Mouse (Mus musculus): ENCODE results near the gene Ccr7. TPM values are rescaled to one million over a fixed set of nuclear protein-coding genes. Genes with fewer than 3 reads are reported as not detected.

The Ccr7 gene
- total RNA-seq, 2 experiments from 2014 or later, result not detected

GRCm38 (mm10) chr11:99141600-99141999 is 13.3 kb downstream of the Ccr7 start:
- peak; percentile 72 for ATAC-seq (replicated peaks; ENCODE audit: poor library complexity, severe bottlenecking)

- no peak for ATAC-seq (replicated peaks; ENCODE audit: poor library complexity, severe bottlenecking)
Measured at GRCm38 (mm10) chr11:99138976-99139375, 15.9 kb downstream of the Ccr7 start.

DNA sequence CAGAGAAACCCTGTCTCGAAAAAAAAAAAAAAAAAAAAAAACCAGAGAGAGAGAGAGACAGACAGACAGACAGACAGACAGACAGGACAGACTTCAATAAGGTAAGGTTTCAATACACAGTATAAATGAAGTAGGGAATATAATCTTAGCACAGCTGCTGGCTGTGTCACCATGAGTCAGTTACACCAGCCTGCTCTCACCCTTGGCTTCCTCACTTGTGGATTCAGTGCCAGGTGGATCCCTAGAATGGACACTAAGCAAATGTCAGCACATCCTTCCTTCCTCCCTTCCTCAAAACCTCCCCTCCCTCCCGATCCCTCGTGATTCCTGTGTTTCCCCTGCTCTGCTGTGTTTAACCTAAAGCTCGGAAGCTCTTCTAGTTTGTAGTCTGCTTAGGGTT is 17.5 kb downstream of the Ccr7 start:
- ATAC-seq (replicated peaks; ENCODE audit: poor library complexity, severe bottlenecking), result no peak

DNA sequence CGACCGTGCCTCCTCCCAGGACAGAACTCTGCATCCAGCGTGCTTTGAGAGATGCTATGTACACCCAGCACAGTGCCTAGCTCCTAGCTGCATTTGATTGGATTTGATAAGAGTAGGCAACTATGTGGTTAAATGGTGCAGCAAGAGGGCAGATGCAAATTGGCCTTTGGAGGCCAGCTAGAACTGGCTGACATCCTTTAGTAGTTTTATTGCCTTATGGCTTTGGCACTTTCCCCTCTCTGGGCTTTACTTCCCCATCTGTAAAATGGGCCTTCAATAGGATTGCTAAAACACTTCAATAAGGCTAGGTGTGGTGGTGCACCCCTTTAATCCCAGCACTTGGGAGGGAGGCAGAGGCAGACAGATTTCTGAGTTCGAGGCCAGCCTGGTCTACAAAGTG is 17.9 kb downstream of the Ccr7 start:
- ATAC-seq (replicated peaks; ENCODE audit: poor library complexity, severe bottlenecking), result no peak

DNA sequence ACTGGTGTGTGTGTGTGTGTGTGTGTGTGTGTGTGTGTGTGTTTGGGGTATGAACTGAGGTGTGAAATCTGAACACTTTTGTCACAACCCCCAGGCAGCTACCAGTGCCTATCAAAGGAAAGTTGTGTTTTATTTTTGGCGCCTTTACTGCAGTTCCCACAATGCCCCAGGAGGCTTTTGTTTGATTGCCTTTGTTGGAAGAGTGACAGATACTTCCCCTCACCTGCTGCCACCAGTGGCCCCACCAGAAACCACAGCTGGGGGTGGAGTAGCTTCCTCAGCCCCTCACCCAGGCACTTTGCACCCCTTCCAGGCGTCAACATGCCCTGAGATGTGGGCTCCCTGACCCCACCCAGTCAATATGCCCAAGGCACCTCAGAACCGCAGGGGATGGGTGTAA is 18.5 kb downstream of the Ccr7 start:
- ATAC-seq (replicated peaks; ENCODE audit: poor library complexity, severe bottlenecking), result no peak

- no peak for ATAC-seq (replicated peaks; ENCODE audit: poor library complexity, severe bottlenecking)
Measured at GRCm38 (mm10) chr11:99135047-99135440, 19.8 kb downstream of the Ccr7 start.

DNA sequence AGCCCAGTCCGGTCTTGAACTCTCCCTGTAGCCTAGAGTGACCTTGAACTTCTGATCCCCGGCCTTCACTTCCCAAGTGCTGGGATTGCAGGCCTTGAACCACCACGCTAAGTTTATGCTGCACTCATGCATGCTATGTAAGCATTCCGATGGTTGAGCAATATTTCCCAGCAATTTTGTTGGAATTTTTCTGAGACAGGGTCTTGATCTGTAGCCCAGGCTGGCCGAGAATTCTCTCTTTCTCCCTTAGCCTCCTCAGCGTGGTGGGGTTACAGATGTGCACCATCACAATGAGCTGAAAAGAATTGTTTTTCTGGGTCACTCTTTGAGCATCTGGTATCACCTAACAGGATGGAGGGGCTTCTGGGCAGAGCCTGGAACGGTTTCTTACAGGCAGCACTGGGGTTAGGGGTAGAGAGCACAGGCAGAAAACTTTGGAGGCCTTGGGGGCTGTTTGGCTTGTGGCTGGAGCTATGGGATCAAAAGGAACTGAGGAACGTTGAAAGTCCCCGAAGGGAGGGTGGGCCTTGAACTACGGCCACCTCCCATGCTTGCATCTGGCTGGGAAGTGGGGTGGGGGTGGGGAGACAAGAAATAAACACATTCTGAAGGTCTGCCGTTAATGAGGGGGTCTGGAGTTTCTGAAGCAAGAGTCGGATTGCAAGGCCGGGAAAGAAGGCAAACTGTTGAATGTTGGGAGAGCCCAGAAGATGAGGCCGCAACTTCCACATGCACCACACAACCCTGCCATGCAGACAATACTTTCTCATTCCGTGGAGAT is 20.4 kb downstream of the Ccr7 start:
- no peak for ATAC-seq (replicated peaks; ENCODE audit: poor library complexity, severe bottlenecking)

DNA sequence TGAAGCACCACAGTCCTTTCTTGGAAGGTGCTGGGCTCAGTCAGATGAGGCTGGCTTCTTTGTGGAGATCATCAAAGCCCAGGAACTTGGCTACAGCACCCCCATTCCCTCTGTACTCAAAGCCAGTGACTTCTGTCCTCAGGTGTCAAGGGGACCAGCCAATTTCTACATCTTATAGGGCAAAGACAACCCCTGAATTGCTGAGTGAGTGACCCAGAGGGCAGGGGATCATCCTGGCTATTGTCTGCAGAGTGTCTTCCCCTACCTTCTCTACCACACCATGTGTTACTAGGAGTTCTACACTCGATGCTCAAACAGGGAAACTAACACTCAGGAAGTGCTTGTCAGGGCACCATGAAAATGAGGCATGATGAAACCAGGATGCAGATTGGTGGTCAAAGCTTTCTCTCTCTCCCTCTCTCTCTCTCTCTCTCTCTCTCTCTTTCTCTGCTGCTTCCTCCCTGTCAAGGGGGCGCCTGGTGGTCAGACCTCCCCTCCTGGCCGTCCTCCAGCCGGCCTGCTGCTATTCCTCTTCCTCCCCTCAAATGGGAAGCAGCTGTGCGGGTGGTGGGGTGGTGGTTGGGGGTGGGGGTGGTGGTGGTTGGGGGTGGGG is 21.5 kb downstream of the Ccr7 start:
- peak; percentile 81 for ATAC-seq (replicated peaks; ENCODE audit: poor library complexity, severe bottlenecking)

DNA sequence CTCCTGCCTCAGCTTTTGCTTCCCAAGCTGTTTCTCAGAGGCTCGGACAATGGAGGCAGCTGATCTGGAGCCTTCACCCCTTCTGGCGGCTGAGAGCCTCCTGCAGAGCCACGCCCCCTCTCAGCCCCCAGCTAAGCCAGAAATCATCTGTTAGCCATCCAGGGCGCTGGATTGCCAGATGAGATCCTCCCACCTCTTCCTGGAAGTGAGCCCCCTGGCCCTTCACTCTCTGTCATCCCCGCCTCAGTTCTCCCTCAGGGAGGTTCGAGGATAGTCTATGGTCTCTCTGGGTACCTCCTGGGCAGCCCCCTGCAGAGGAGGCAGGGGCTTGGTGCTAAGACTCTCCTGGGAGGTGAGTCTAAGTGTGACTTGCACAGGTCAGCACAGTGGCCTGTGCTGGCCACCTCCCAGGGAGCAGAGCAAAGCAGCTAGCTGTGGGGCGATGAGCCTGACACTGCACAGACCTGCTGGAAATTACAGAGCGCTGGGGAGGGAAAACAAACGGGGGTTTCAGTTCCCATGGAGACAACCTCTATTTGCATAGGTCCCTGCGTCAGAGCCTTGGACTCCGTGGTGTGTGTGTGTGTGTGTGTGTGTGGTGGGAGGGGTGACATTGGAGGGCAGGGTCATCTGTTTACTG is 22.7 kb downstream of the Ccr7 start:
- peak; percentile 63 for ATAC-seq (replicated peaks; ENCODE audit: poor library complexity, severe bottlenecking)

- ATAC-seq (replicated peaks; ENCODE audit: poor library complexity, severe bottlenecking), result no peak
Measured at GRCm38 (mm10) chr11:99131463-99131840, 23.4 kb downstream of the Ccr7 start.

DNA sequence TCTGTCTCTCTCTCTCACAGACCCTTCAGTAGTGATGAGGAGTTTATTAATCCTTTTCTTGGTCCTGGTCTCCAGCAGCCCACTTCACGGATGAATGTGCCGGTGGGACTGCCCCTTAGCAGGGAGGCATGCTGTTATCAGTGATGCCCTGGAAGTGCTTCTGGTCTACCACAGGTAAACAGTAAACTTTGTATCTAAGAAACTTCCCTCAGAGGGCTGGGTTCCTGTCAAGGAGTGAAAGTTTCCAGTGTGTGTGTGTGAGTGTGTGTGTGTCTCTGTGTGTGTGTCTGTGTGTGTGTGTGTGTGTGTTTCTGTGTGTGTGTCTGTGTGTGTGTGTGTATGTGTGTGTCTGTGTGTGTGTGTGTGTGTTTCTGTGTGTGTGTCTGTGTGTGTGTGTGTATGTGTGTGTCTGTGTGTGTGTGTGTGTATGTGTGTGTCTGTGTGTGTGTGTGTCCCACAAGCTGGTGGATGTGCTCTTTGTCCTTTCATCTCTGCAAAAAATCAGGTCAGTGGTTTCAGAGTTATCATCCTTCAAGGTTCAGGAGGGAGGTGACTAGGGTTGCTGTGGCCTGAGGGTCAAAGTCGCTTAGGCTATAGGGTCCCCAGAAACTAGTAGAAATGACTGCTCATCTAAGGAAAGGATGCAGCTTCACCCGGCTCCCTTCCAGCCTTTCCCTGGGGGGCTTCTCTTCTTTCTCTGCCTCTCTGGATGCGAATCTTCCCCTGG is 24.0 kb downstream of the Ccr7 start:
- no peak for ATAC-seq (replicated peaks; ENCODE audit: poor library complexity, severe bottlenecking)

- ATAC-seq (replicated peaks; ENCODE audit: poor library complexity, severe bottlenecking), result no peak
Measured at GRCm38 (mm10) chr11:99129287-99129686, 25.6 kb downstream of the Ccr7 start.

DNA sequence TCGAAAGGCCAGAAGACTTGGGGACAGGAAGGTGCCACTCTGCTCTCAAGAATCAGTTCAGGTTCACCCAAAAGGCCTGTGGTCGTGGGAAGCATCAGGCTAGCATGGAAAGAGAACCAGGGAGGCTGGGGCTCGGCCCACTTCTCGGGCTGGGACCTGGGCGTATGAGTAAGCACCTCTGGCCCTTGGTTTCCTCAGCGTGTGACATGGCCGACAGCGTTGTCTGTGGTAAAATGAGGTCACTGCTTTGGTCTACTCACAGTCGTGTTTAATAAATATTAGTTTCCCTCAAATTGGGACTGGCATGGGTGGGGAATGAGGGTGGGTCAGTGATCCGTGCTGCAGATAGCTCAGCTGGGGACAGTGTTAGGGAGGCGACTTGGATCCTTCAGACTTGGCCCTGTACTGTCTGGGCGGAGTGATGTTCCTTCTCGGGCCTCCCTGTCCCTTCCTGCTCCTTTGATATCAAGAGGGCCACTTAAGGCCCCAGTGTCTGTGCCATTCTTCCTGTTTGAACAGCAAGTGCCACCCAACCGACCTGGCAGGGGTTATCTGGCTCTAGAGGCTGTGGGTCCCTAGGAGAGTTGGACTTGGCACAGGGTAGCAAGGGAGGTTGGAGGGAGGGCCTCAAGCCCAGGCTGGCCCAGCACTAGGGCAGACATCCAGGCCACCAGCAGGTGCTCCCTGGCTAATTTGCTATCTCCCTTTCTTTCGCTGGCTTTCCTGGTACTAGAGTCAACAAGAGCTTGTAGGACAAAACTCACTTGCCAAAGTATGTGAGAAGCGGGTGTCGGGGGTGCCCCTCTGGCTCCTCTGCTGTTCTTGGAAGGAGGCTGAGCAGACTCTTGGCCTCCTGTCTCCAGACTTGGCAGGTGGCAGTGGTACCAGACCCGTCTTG is 26.8 kb downstream of the Ccr7 start:
- no peak for ATAC-seq (replicated peaks; ENCODE audit: poor library complexity, severe bottlenecking)

DNA sequence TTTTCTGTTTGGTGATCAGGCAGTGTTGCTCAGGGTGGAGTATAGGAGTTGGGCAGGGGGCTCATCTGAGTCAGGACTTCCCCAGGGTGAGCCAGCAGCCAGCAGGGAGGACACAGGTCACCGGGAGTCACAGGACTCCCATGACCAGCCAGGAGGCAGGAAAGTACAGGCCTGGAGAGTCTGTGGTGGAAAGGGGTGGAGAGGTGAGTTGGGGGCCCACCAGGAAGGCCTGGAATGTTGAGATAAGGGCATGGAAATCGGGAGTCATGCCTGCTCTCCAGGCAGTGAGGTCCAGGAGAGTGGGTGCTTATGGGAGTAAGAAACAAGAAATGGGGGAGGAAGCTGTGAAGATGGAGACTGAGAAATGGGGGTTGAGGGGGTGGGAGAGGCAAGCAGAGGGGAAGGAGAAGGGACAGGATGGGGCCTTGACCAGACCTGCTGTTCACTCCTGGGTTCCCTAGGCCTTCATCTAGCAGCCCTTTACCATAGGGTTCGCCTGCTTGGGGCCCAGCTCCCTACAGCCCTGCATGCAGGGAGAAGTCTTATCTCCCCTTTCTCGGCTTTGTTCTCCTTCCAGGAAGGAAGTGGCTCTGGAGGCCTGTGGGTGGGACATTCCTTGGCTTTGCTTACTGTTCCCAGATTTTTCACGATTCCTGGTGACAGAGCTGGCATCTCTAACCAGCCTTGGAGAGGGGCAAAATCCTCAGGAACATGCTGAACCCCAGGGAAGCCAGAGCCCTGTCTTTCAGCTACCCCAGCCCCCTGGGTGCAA is 28.2 kb downstream of the Ccr7 start:
- ATAC-seq (replicated peaks; ENCODE audit: poor library complexity, severe bottlenecking), result no peak

- no peak for ATAC-seq (replicated peaks; ENCODE audit: poor library complexity, severe bottlenecking)
Measured at GRCm38 (mm10) chr11:99124635-99125029, 30.2 kb downstream of the Ccr7 start.

- peak; percentile 68 for ATAC-seq (replicated peaks; ENCODE audit: poor library complexity, severe bottlenecking)
Measured at GRCm38 (mm10) chr11:99123977-99124634, 30.8 kb downstream of the Ccr7 start.

DNA sequence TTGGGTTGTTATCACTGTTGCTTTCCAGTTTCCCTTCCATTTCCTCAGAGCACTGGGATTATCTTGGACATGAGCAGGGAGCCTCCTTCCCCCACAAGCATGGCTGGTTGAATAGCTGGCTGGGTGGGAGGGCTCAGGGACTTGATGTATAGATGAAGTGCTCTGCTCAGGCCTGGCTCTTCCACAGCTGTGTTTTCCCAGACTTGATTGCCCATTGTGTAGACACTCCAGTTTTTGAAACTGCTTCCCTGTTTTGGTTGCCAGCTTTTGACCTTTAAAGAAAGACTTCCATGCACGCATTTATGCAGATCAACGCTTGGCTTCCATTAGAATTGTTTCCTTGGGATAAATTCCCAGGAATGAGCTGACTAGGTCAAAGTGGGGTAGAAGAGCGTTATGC is 32.2 kb downstream of the Ccr7 start:
- ATAC-seq (replicated peaks; ENCODE audit: poor library complexity, severe bottlenecking), result no peak

GRCm38 (mm10) chr11:99121218-99121631 is 33.7 kb downstream of the Ccr7 start:
- ATAC-seq (replicated peaks; ENCODE audit: poor library complexity, severe bottlenecking), result no peak

Measured in granulocyte monocyte progenitor cell, adult 5-6 weeks (primary cell).